Mouse (Mus musculus) forebrain, embryonic 15.5 days (tissue): Measurements from ENCODE around the gene Pon3. TPM values are rescaled to one million over a fixed set of nuclear protein-coding genes. Genes with fewer than 3 reads are reported as not detected.

Experiments
- ATAC-seq: fragments of 200-750 bp; cut with Nextera tagmentation; replicated peaks from 2 replicates; pipeline ENCODE4 v1.8.0; 2017; ENCODE audit warnings: mild to moderate bottlenecking, moderate TSS enrichment, moderate library complexity
- H3K27ac ChIP-seq: fragments of 300-500 bp; sonication (generic); replicated peaks from 2 replicates; pipeline ENCODE4 v1.5.1; 2015; ENCODE audit warnings: mild to moderate bottlenecking, inconsistent platforms
- H3K27me3 ChIP-seq: fragments of 300-500 bp; sonication (generic); 2 replicates; pipeline ENCODE4 v1.6.1; 2015; ENCODE audit warnings: inconsistent platforms
- H3K36me3 ChIP-seq: fragments of 300-500 bp; sonication (generic); 2 replicates; pipeline ENCODE4 v1.6.1; 2015; ENCODE audit warnings: mild to moderate bottlenecking, inconsistent platforms
- H3K4me1 ChIP-seq: fragments of 300-500 bp; sonication (generic); 2 replicates; pipeline ENCODE4 v1.6.1; 2015; ENCODE audit warnings: inconsistent platforms
- H3K4me2 ChIP-seq: fragments of 300-500 bp; sonication (generic); replicated peaks from 2 replicates; pipeline ENCODE4 v1.6.1; 2015; ENCODE audit warnings: mild to moderate bottlenecking, inconsistent platforms
- H3K4me3 ChIP-seq: fragments of 300-500 bp; sonication (generic); 2 replicates; pipeline ENCODE4 v1.5.1; 2015; ENCODE audit warnings: mild to moderate bottlenecking, inconsistent platforms
- H3K9ac ChIP-seq: fragments of 300-500 bp; sonication (generic); replicated peaks from 2 replicates; pipeline ENCODE4 v1.6.1; 2015; ENCODE audit warnings: mild to moderate bottlenecking, inconsistent platforms
- H3K9me3 ChIP-seq: fragments of 300-500 bp; sonication (generic); 2 replicates; pipeline ENCODE4 v1.6.1; 2016; ENCODE audit warnings: inconsistent platforms
- WGBS: fragments of 180-500 bp; shearing (Covaris S2); methylation state at CpG from one replicate; pipeline ENCODE4 v1.1.7; 2015; ENCODE audit warnings: mixed read lengths; 5-methylcytosine and 5-hydroxymethylcytosine counted together
- polyA plus RNA-seq: library from polyadenylated mRNA; unstranded; fragments of >200 nt; fragmentation: Nextera tagmentation; extraction: Ambion mirVana; gene quantifications from 2 replicates; pipeline ENCODE4 v1.2.1, GENCODE M21; 2015

Pon3 gene
- polyA plus RNA-seq, 1 experiment from 2014 or later = 3.2 TPM

DNA sequence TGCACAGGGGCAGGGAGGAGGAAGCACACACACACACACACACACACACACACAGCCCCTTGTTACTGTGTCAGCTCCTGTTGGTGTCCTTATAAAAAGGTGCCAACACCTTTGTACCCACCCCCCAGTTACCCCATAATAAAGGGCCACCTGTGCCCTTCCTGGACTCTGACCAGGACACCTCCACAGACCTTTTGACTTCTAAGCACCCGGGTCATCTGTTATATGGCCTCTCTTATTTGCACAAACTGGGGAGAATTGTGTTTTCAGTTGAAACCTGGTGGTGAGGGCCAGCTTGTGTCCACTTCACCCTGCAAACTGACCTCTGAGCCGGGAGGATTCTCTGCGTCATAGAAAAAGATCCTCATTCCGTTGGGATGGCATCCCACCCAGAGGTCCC is 84.7 kb downstream of the Pon3 start:
- Histone ChIP-seq H3K9me3 (no peaks in the 10 kb centered on the region), H3K27ac (no peak overlapping the region), H3K36me3 (no peaks in the 10 kb centered on the region), H3K9ac (no peak overlapping the region), H3K4me1 (peaks cover 14% of the 10 kb centered on the region), H3K4me2 (no peak overlapping the region), H3K4me3 (no peak overlapping the region), H3K27me3 (no peaks in the 10 kb centered on the region)
- WGBS = 93% methylated on average over 4 of the region's 4 CpGs
- no peak for ATAC-seq

Other genes starting within 250 kb of the Pon3 start
- 0.55 and 1.1 TPM in 2 replicates for gene Pon1, start 62.3 kb downstream of the Pon3 start, polyA plus RNA-seq
- 20.6 and 21.8 TPM in 2 replicates for gene Pon2, start 42.2 kb upstream of the Pon3 start, polyA plus RNA-seq
- 14.2 and 15.9 TPM in 2 replicates for gene Asb4, start 127.1 kb upstream of the Pon3 start, polyA plus RNA-seq
- 2.0 and 2.4 TPM in 2 replicates for gene Pdk4, start 240.0 kb upstream of the Pon3 start, polyA plus RNA-seq